Mouse (Mus musculus) forebrain, embryonic 12.5 days (tissue): ENCODE measurements around the gene Slpi. TPM values are rescaled to one million over a fixed set of nuclear protein-coding genes. Genes with fewer than 3 reads are reported as not detected.

Source experiments
- ATAC-seq: fragments of 200-750 bp; cut with Nextera tagmentation; 2 replicates; pipeline ENCODE4 v1.8.0; 2017; ENCODE audit warnings: moderate TSS enrichment; ENCODE audit not compliant: low FRiP score
- H3K27ac ChIP-seq: fragments of 300-500 bp; sonication (generic); 2 replicates; pipeline ENCODE4 v1.5.1; 2016; ENCODE audit warnings: mild to moderate bottlenecking
- H3K27me3 ChIP-seq: fragments of 300-500 bp; sonication (generic); 2 replicates; pipeline ENCODE4 v1.6.1; 2016; ENCODE audit warnings: mild to moderate bottlenecking
- H3K36me3 ChIP-seq: fragments of 300-500 bp; sonication (generic); replicated peaks from 2 replicates; pipeline ENCODE4 v1.6.1; 2016; ENCODE audit warnings: mild to moderate bottlenecking
- H3K4me1 ChIP-seq: fragments of 300-500 bp; sonication (generic); 2 replicates; pipeline ENCODE4 v1.6.1; 2016
- H3K4me2 ChIP-seq: fragments of 300-500 bp; sonication (generic); 2 replicates; pipeline ENCODE4 v1.6.1; 2016; ENCODE audit warnings: mild to moderate bottlenecking, moderate library complexity
- H3K4me3 ChIP-seq: fragments of 300-500 bp; sonication (generic); replicated peaks from 2 replicates; pipeline ENCODE4 v1.5.1; 2016; ENCODE audit warnings: mild to moderate bottlenecking
- H3K9ac ChIP-seq: fragments of 300-500 bp; sonication (generic); 2 replicates; pipeline ENCODE4 v1.6.1; 2016; ENCODE audit warnings: mild to moderate bottlenecking
- H3K9me3 ChIP-seq: fragments of 300-500 bp; sonication (generic); 2 replicates; pipeline ENCODE4 v1.6.1; 2016
- WGBS: fragments of 180-500 bp; shearing (Covaris S2); methylation state at CpG from one replicate; pipeline ENCODE4 v1.1.7; 2016; 5-methylcytosine and 5-hydroxymethylcytosine counted together
- polyA plus RNA-seq: library from polyadenylated mRNA; unstranded; fragments of >200 nt; fragmentation: Nextera tagmentation; extraction: Ambion mirVana; gene quantifications from 2 replicates; pipeline ENCODE4 v1.2.1, GENCODE M21; 2016

The Slpi gene
- 0.41 TPM in 1 of 2 replicates, not detected in the other for polyA plus RNA-seq

GRCm38 (mm10) chr2:164389020-164389419, at the start of gene Slpi:
Slpi (minus strand) TSS chr2:164389095.
- peaks cover 63% of the 10 kb centered on the region for H3K27me3 ChIP-seq
- under 1% methylated on average over 17 of the region's 17 CpGs for WGBS
- ATAC-seq = peak; percentile 69
- H3K4me3 ChIP-seq = peak within 1 kb of the TSS; percentile 49
- H3K4me1 ChIP-seq = peaks cover 16% of the 10 kb centered on the region
- H3K36me3 ChIP-seq = no peaks in the 10 kb centered on the region
- peak within 1 kb of the TSS; percentile 36; the same call in 1 of the 2 replicates for H3K9ac ChIP-seq
- no peak within 1 kb of the TSS for H3K27ac ChIP-seq
- H3K4me2 ChIP-seq = peak within 1 kb of the TSS; percentile 69
- H3K9me3 ChIP-seq = no peaks in the 10 kb centered on the region

DNA sequence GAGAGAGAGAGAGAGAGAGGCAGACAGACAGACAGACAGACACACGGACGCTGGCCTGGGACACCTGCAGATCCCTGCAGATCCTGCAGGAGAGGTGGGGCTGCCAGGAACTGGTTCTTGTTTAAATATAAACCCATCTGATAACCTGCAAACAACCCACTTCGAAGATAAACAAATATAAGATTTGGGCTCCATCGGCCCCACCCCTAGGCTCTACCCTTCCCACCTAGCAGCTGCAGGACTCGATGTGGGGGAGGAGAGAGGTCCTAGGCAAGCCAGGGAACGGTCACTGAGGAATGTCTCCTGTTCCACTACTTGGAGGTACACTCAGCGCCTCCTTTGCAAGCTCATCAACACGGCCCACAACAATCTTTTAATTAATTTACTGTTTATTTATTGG, 49.4 kb upstream of the Slpi start:
- H3K27ac ChIP-seq = no peak overlapping the region
- H3K27me3 ChIP-seq = peaks cover 18% of the 10 kb centered on the region
- peaks cover 18% of the 10 kb centered on the region for H3K4me1 ChIP-seq
- H3K36me3 ChIP-seq = no peaks in the 10 kb centered on the region
- 80% methylated on average over 8 of the region's 8 CpGs for WGBS
- ATAC-seq = no peak
- H3K9ac ChIP-seq = no peak overlapping the region
- no peak overlapping the region for H3K4me3 ChIP-seq
- no peaks in the 10 kb centered on the region for H3K9me3 ChIP-seq
- no peak overlapping the region for H3K4me2 ChIP-seq

GRCm38 (mm10) chr2:164437710-164438109, 48.8 kb upstream of the Slpi start:
- no peak overlapping the region for H3K4me2 ChIP-seq
- no peak for ATAC-seq
- WGBS = 77% methylated on average over 6 of the region's 6 CpGs
- no peaks in the 10 kb centered on the region for H3K36me3 ChIP-seq
- H3K4me3 ChIP-seq = no peak overlapping the region
- peaks cover 20% of the 10 kb centered on the region for H3K4me1 ChIP-seq
- no peak overlapping the region for H3K27ac ChIP-seq
- H3K27me3 ChIP-seq = peaks cover 18% of the 10 kb centered on the region
- H3K9ac ChIP-seq = no peak overlapping the region
- H3K9me3 ChIP-seq = no peaks in the 10 kb centered on the region

DNA sequence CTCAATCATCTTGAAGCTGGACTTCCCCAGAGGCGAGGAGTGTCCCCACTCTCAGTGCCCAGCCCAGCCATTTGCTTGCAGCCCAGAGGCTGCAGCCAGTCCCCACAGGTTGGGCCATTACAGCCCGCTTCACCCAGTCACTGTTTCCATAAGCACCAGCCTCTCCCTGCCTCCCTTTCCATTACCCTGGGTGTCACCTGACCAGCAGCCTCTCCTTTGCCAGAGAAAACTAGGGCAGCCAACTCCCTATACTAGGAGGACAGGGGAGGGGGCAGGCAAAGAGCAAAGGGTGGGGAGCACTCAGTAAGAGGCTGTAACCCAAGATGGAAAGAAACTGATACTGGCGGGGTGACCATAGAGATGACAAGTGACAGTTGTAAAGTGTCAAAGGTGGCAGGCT, 48.1 kb upstream of the Slpi start:
- H3K27me3 ChIP-seq = peaks cover 14% of the 10 kb centered on the region
- no peak overlapping the region for H3K27ac ChIP-seq
- no peak overlapping the region for H3K4me2 ChIP-seq
- no peaks in the 10 kb centered on the region for H3K36me3 ChIP-seq
- peaks cover 19% of the 10 kb centered on the region for H3K4me1 ChIP-seq
- H3K9ac ChIP-seq = no peak overlapping the region
- WGBS = 62% methylated on average over 3 of the region's 3 CpGs
- no peak overlapping the region for H3K4me3 ChIP-seq
- no peak for ATAC-seq
- H3K9me3 ChIP-seq = no peaks in the 10 kb centered on the region

DNA sequence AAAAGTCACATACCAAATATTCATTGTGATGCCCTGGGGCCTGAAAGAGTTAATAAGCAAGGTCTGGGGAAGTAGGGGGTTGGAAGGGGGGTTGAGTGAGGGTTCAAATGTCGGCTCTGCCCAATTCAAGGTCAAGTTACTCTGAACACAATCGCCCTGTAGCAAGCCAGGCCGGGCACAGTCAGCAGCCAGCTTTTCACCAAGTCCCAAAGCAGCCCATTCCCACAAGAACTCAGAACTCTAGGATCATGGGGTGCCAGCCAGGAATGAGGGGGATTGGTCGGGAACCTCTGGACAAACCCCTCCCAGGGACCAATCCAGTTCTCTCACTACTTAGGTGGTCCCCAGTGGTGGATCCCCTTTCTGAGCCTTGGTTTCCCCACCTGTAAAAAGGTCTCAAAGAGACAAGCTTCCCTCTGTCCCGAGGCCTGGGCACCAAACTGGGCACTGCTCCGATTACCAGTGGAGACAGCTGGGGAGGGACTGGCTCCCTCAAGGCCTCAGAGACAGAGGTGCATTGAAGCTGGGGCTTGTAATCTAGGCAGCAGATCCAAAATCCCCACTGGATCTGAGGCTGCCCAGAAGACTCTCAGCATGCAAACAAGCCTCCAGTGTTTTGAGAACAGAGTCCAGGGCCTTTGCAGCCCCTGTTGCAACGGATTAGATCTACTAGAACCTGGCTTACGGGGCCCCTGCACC, 47.5 kb upstream of the Slpi start:
- H3K27ac ChIP-seq = no peak overlapping the region
- no peak for ATAC-seq
- H3K4me2 ChIP-seq = no peak overlapping the region
- 27% methylated on average over 8 of the region's 8 CpGs for WGBS
- no peaks in the 10 kb centered on the region for H3K9me3 ChIP-seq
- no peaks in the 10 kb centered on the region for H3K36me3 ChIP-seq
- no peak overlapping the region for H3K4me3 ChIP-seq
- H3K9ac ChIP-seq = no peak overlapping the region
- peaks cover 16% of the 10 kb centered on the region for H3K4me1 ChIP-seq
- peaks cover 11% of the 10 kb centered on the region for H3K27me3 ChIP-seq

- no peak overlapping the region for H3K4me2 ChIP-seq
- peaks cover 4% of the 10 kb centered on the region; the same call in 1 of the 2 replicates for H3K27me3 ChIP-seq
- no peaks in the 10 kb centered on the region for H3K36me3 ChIP-seq
- 65% methylated on average over 5 of the region's 5 CpGs for WGBS
- no peak overlapping the region for H3K9ac ChIP-seq
- H3K27ac ChIP-seq = no peak overlapping the region
- H3K9me3 ChIP-seq = no peaks in the 10 kb centered on the region
- no peak overlapping the region for H3K4me3 ChIP-seq
- no peak for ATAC-seq
- peaks cover 13% of the 10 kb centered on the region for H3K4me1 ChIP-seq
Measured at GRCm38 (mm10) chr2:164435216-164436090, 46.6 kb upstream of the Slpi start.

DNA sequence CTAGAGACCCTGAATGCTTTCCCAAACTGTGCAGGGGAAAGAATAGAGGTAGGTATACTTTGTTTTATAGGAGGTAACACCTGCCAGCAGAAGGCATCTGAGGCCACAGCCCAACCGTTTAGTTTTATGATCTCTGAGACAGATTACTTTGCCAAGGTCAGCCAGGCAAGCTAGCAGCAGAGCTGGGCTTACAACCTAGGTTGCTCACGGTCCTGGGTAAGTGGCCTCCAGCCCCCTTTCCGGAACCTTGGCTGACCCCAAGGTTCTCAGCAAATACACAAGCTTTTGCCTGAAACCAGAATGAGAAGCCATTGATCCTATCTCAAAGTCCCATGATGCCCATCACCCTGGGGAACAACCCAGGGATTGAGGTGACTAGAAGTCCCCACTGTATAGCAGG, 45.8 kb upstream of the Slpi start:
- H3K4me1 ChIP-seq = peaks cover 13% of the 10 kb centered on the region
- ATAC-seq = no peak
- 93% methylated on average over 3 of the region's 3 CpGs for WGBS

GRCm38 (mm10) chr2:164433278-164433895, 44.5 kb upstream of the Slpi start:
- no peak overlapping the region for H3K4me2 ChIP-seq
- H3K27ac ChIP-seq = no peak overlapping the region
- H3K9ac ChIP-seq = no peak overlapping the region
- H3K4me1 ChIP-seq = peaks cover 13% of the 10 kb centered on the region
- WGBS = 84% methylated on average over 9 of the region's 9 CpGs
- no peak for ATAC-seq
- no peaks in the 10 kb centered on the region for H3K36me3 ChIP-seq
- H3K4me3 ChIP-seq = no peak overlapping the region
- H3K27me3 ChIP-seq = peaks cover 7% of the 10 kb centered on the region; the same call in 1 of the 2 replicates
- no peaks in the 10 kb centered on the region for H3K9me3 ChIP-seq

More for the DNA sequence above, 45.8 kb upstream of the Slpi start:
- Histone ChIP-seq H3K9me3 (no peaks in the 10 kb centered on the region), H3K36me3 (no peaks in the 10 kb centered on the region), H3K27me3 (peaks cover 4% of the 10 kb centered on the region; the same call in 1 of the 2 replicates), H3K9ac (no peak overlapping the region), H3K4me3 (no peak overlapping the region), H3K27ac (no peak overlapping the region), H3K4me2 (no peak overlapping the region)

GRCm38 (mm10) chr2:164432541-164433191, 43.8 kb upstream of the Slpi start:
- Histone ChIP-seq H3K27me3 (peaks cover 7% of the 10 kb centered on the region; the same call in 1 of the 2 replicates), H3K9me3 (no peaks in the 10 kb centered on the region), H3K4me2 (no peak overlapping the region), H3K36me3 (no peaks in the 10 kb centered on the region), H3K4me1 (peaks cover 13% of the 10 kb centered on the region), H3K27ac (no peak overlapping the region), H3K4me3 (no peak overlapping the region), H3K9ac (no peak overlapping the region)
- ATAC-seq = no peak
- WGBS = 48% methylated on average over 22 of the region's 22 CpGs

DNA sequence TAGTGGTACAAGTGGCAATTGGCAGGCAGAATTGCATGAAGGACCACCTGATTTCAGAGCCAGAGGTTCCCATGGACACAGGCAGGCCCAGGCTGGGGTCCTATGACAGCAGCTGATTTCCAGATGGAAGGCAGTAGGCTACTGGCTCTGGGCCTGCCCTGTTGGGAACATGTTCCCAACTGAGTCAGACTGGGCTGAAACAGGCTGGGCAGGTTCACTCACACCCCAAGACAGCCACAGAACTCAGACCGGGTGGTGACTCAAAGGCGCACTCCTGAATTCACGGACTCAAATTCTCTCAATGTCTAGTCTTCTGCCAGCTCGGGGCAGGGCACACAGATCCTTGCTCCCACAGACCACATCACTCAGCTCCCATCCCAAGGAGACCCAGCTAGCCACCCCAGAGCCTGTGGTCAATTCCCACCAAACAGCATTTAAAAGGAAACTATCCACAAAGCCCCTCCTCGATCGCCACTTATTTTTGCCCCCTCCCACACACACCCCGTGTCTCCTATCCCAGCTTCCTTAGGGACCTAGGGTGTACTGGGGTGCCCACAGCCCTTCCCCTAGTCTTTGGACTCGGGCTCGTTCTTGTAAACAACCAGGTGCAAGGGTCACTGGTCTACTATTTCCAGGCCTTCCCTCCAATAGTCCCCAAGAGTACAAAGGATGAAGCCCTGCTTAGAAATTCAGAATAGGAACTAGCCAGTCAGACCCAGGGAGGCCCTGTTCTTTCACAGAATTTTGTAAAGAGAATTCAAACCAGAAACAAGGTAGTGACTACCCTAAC, 43.0 kb upstream of the Slpi start:
- WGBS = 75% methylated on average over 9 of the region's 9 CpGs
- ATAC-seq = no peak
- Histone ChIP-seq H3K4me2 (no peak overlapping the region), H3K36me3 (no peaks in the 10 kb centered on the region), H3K27ac (no peak overlapping the region), H3K9ac (no peak overlapping the region), H3K4me1 (peaks cover 13% of the 10 kb centered on the region), H3K4me3 (no peak overlapping the region), H3K27me3 (peaks cover 7% of the 10 kb centered on the region; the same call in 1 of the 2 replicates), H3K9me3 (no peaks in the 10 kb centered on the region)

DNA sequence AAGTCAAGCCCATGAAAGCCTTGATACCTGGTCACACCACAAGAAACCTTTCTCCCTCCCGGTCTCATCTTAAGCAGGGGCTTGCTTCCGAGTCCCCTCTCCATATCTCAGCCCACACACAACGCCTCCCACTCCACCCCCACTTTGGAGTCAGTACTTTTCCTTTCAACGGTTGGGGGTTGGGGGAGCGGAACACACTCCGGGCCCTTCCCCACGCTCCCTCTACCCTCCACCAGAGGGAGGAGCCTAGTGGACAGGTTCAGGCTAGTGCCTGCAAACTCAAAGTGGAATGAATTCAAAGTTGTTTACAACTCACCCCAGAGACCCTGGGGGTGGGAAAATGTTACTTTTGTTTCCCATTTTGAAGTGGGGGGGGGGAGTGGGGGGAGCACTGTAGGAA, 41.8 kb upstream of the Slpi start:
- 19% methylated on average over 7 of the region's 7 CpGs for WGBS
- no peaks in the 10 kb centered on the region for H3K9me3 ChIP-seq
- H3K27ac ChIP-seq = no peak overlapping the region
- peaks cover 13% of the 10 kb centered on the region for H3K4me1 ChIP-seq
- H3K4me2 ChIP-seq = no peak overlapping the region
- H3K36me3 ChIP-seq = no peaks in the 10 kb centered on the region
- peaks cover 7% of the 10 kb centered on the region; the same call in 1 of the 2 replicates for H3K27me3 ChIP-seq
- H3K4me3 ChIP-seq = no peak overlapping the region
- no peak overlapping the region for H3K9ac ChIP-seq
- no peak for ATAC-seq
